Comparison of ENCODE assay signal across 21 mouse cellular contexts in the genomic region with DNA sequence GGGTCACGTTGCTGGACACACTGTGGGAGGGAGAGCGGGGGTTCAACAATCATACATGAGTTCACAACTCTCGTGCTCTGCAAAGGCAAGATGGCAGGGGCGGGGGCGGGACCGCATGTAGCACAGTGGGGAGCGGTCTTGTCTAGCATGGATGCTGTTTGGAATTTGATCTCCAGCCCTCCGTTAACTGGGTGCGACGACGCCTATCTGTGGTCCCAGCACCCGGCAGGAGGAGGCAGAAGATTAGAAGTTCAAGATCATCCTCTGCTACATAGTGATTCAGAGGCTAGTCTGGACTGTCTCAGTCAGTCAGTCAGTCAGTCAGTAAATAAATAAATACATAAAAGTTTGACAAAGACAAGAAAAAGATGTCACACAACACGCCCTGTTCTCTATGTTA. TPM values are rescaled to one million over a fixed set of nuclear protein-coding genes. Genes with fewer than 3 reads are reported as not detected.
"Had no signal": no experiment of that assay in that cellular context is flagged by ENCODE, and none has a peak within 500 bp of the region (broad histone marks: within the 10 kb centered on the region; RNA-seq: fewer than 3 reads in every experiment).

No protein-coding gene starts in this region.

- H3K4me2 ChIP-seq: lung, embryonic 15.5 days; midbrain, embryonic 12.5 days; neural tube, embryonic 12.5 days; stomach, embryonic 15.5 days had no signal

- ATAC-seq: lung, postnatal 0 days; midbrain, embryonic 16.5 days had no signal

- H3K4me3 ChIP-seq: lung, embryonic 15.5 days; megakaryocyte, embryonic 14.5 days; midbrain, embryonic 10.5 days; midbrain, embryonic 12.5 days; myocyte; neural tube, embryonic 12.5 days; stomach, embryonic 15.5 days had no signal

- H3K27ac ChIP-seq: lung, embryonic 15.5 days; midbrain, embryonic 10.5 days; midbrain, embryonic 12.5 days; neural tube, embryonic 12.5 days; stomach, embryonic 15.5 days; stomach, postnatal 0 days had no signal

- H3K9ac ChIP-seq: lung, embryonic 15.5 days; midbrain, embryonic 12.5 days; neural tube, embryonic 12.5 days; stomach, embryonic 15.5 days had no signal

- H3K27me3 ChIP-seq: lung, embryonic 15.5 days; midbrain, embryonic 12.5 days; neural tube, embryonic 12.5 days; stomach, embryonic 15.5 days had no signal

- H3K9me3 ChIP-seq: lung, embryonic 15.5 days; midbrain, embryonic 10.5 days; midbrain, embryonic 12.5 days; neural tube, embryonic 12.5 days; stomach, embryonic 15.5 days had no signal

- DNase-seq: lung, adult 2 months; lung, postnatal 14 days; lung, postnatal 36 days; midbrain, embryonic 14.5 days; right cerebral cortex, postnatal 14 days; thymus, adult 2 months; thymus, postnatal 14 days; thymus, postnatal 4 days had no signal

- H3K36me3 ChIP-seq: lung, embryonic 15.5 days; midbrain, embryonic 10.5 days; midbrain, embryonic 12.5 days; neural tube, embryonic 12.5 days; stomach, embryonic 15.5 days had no signal

- H3K4me1 ChIP-seq: midbrain, embryonic 10.5 days; midbrain, embryonic 12.5 days; neural tube, embryonic 12.5 days; stomach, embryonic 15.5 days had no signal

RNA-seq across cellular contexts. Expression of a gene that starts 14.0 kb away (rescaled TPM):
- polyA plus RNA-seq: liver, embryonic 16.5 days; lung, embryonic 15.5 days; lung, postnatal 0 days; midbrain, embryonic 12.5 days; midbrain, embryonic 16.5 days; stomach, postnatal 0 days had no signal

RNA-seq across cellular contexts. Expression of a gene that starts 27.4 kb away (rescaled TPM):
- total RNA-seq: neutrophil, adult 5-6 weeks had no signal
- polyA plus RNA-seq: lung, postnatal 0 days; macrophage; midbrain, embryonic 14.5 days had no signal
